Mouse (Mus musculus) stomach, postnatal 0 days (tissue): ENCODE measurements at regions not wholly inside any gene's neighbourhood (a gene's known extent, or its start where the extent isn't known, plus 50 kb on each side); places are given as distances from the start of the nearest gene placed in this dataset.

Source experiments
- CTCF ChIP-seq: IDR thresholded peaks from 2 replicates; pipeline ENCODE4 v1.5.1; 2016; ENCODE audit warnings: antibody characterized with exemption, low read depth, mild to moderate bottlenecking, moderate library complexity
- EP300 ChIP-seq: optimal IDR thresholded peaks from 2 replicates; pipeline ENCODE3; 2016; ENCODE audit warnings: antibody characterized with exemption

GRCm38 (mm10) chr14:105448919-105449458 is 190.6 kb downstream of the Ndfip2 start:
- no peak for TF ChIP-seq EP300
- no peak for TF ChIP-seq CTCF
